Mouse (Mus musculus) thymus, adult 2 months (tissue): ENCODE data around the gene Erbin. TPM values are rescaled to one million over a fixed set of nuclear protein-coding genes. Genes with fewer than 3 reads are reported as not detected.

Source experiments
- DNase-seq: peaks from one replicate; pipeline ENCODE4 v3.0.0; 2021
- H3K27ac ChIP-seq: fragments of 200-500 bp; 2 replicates; pipeline ENCODE4 v1.5.1; 2012; ENCODE audit warnings: low read length, control low read depth; ENCODE audit not compliant: control insufficient read depth, insufficient read depth
- H3K27me3 ChIP-seq: fragments of 200-500 bp; 2 replicates; pipeline ENCODE4 v1.6.1; 2012; ENCODE audit warnings: mild to moderate bottlenecking, low read length, moderate library complexity, mixed read lengths; ENCODE audit not compliant: control insufficient read depth, insufficient read depth
- H3K36me3 ChIP-seq: fragments of 200-500 bp; 2 replicates; pipeline ENCODE4 v1.6.1; 2012; ENCODE audit warnings: mild to moderate bottlenecking, low read length, moderate library complexity; ENCODE audit not compliant: control insufficient read depth, insufficient read depth
- H3K4me1 ChIP-seq: fragments of 200-500 bp; replicated peaks from 2 replicates; pipeline ENCODE4 v1.6.1; 2012; ENCODE audit warnings: low read length; ENCODE audit not compliant: control insufficient read depth, insufficient read depth
- H3K4me3 ChIP-seq: fragments of 200-500 bp; 2 replicates; pipeline ENCODE4 v1.5.1; 2012; ENCODE audit warnings: mild to moderate bottlenecking, low read length, control low read depth, moderate library complexity; ENCODE audit not compliant: control insufficient read depth, insufficient read depth
- CTCF ChIP-seq: fragments of 200-500 bp; IDR thresholded peaks from 2 replicates; pipeline ENCODE4 v1.5.1; 2012; ENCODE audit warnings: mild to moderate bottlenecking, control low read depth, low read length, moderate library complexity, borderline replicate concordance; ENCODE audit not compliant: control insufficient read depth, poor library complexity, insufficient read depth; ENCODE audit errors: extremely low read depth
- POLR2A ChIP-seq: fragments of 200-500 bp; IDR thresholded peaks from 2 replicates; pipeline ENCODE4 v1.6.1; 2012; ENCODE audit warnings: mild to moderate bottlenecking, low read length, control low read depth, moderate library complexity; ENCODE audit not compliant: control insufficient read depth, poor library complexity, insufficient read depth; ENCODE audit errors: extremely low read depth
- WGBS: fragments of 180-500 bp; shearing (Covaris S2); methylation state at CpG from one replicate; pipeline ENCODE4 v1.1.7; 2018; 5-methylcytosine and 5-hydroxymethylcytosine counted together
- polyA plus RNA-seq: library from polyadenylated mRNA; depleted of rRNA; stranded (reverse); fragments of >200 nt; gene quantifications from 2 replicates; pipeline ENCODE4 v1.2.3, GENCODE M21; 2012; rRNA removed

Gene Erbin
- polyA plus RNA-seq, 1 experiment = 20.4 TPM

GRCm38 (mm10) chr13:103773407-103774118 is 146.8 kb downstream of the Erbin start:
- DNase-seq = no peak
- Histone ChIP-seq H3K27ac (peak overlapping the region; percentile 83), H3K4me1 (0 out of 2 replicates have a peak, but pooled peaks cover 2% of the 10 kb centered on the region), H3K4me3 (peak overlapping the region; percentile 85), H3K36me3 (no peaks in the 10 kb centered on the region), H3K27me3 (no peaks in the 10 kb centered on the region)
- no peak for TF ChIP-seq POLR2A
- no peak for TF ChIP-seq CTCF
- under 1% methylated on average over 36 of the region's 36 CpGs for WGBS

- 64% methylated on average over 5 of the region's 5 CpGs for WGBS
- H3K27ac ChIP-seq = no peak overlapping the region
- DNase-seq = no peak
- H3K4me3 ChIP-seq = no peak overlapping the region
- no peaks in the 10 kb centered on the region for H3K27me3 ChIP-seq
- H3K4me1 ChIP-seq = 0 out of 2 replicates have a peak, but pooled peaks cover 2% of the 10 kb centered on the region
- TF ChIP-seq POLR2A (no peak), CTCF (no peak)
- no peaks in the 10 kb centered on the region for H3K36me3 ChIP-seq
Measured at GRCm38 (mm10) chr13:103772917-103773316, 147.4 kb downstream of the Erbin start.

GRCm38 (mm10) chr13:103770821-103771220 is 149.5 kb downstream of the Erbin start:
- no peak for DNase-seq
- Histone ChIP-seq H3K36me3 (0 out of 2 replicates have a peak, but pooled peaks cover 4% of the 10 kb centered on the region), H3K4me1 (0 out of 2 replicates have a peak, but pooled peaks cover 2% of the 10 kb centered on the region), H3K27ac (no peak overlapping the region), H3K4me3 (no peak overlapping the region), H3K27me3 (no peaks in the 10 kb centered on the region)
- no peak for TF ChIP-seq CTCF
- no peak for TF ChIP-seq POLR2A

Other genes starting within 250 kb of the Erbin start
- gene Srek1, start 145.9 kb downstream of the Erbin start, polyA plus RNA-seq = 82.9 and 95.2 TPM in 2 replicates
- 2.6 and 2.9 TPM in 2 replicates for gene Nln, start 189.1 kb upstream of the Erbin start, polyA plus RNA-seq
- gene Sgtb, start 189.2 kb upstream of the Erbin start, polyA plus RNA-seq = 0.19 and 0.26 TPM in 2 replicates